Mouse (Mus musculus): ENCODE measurements around the gene Manbal. TPM values are rescaled to one million over a fixed set of nuclear protein-coding genes. Genes with fewer than 3 reads are reported as not detected.

Gene Manbal
- polyA plus RNA-seq, 1 experiment, result 75.9 TPM

GRCm38 (mm10) chr2:157399797-157400196 is 32.4 kb downstream of the Manbal start:
- Histone ChIP-seq H3K4me1 (ENCODE audit: control insufficient read depth, insufficient read depth, low read length) (no peaks in the 10 kb centered on the region), H3K4me3 (ENCODE audit: insufficient read depth, low read depth, low read length) (no peak overlapping the region), H3K27ac (ENCODE audit: insufficient read depth, low read depth, low read length) (no peak overlapping the region), H3K36me3 (ENCODE audit: control insufficient read depth, insufficient read depth, low read length) (no peaks in the 10 kb centered on the region), H3K27me3 (replicated peaks; ENCODE audit: control insufficient read depth, insufficient read depth, low read length) (no peaks in the 10 kb centered on the region)
- WGBS, result 78% methylated on average over 10 of the region's 10 CpGs
- no peak for TF ChIP-seq POLR2A (IDR thresholded peaks at IDR 0.05; ENCODE audit: low read depth, low read length)
- TF ChIP-seq CTCF (conservative IDR thresholded peaks at IDR 0.05; ENCODE audit: insufficient read depth, insufficient read length, low read depth, low read length), result no peak
- DNase-seq, result no peak

DNA sequence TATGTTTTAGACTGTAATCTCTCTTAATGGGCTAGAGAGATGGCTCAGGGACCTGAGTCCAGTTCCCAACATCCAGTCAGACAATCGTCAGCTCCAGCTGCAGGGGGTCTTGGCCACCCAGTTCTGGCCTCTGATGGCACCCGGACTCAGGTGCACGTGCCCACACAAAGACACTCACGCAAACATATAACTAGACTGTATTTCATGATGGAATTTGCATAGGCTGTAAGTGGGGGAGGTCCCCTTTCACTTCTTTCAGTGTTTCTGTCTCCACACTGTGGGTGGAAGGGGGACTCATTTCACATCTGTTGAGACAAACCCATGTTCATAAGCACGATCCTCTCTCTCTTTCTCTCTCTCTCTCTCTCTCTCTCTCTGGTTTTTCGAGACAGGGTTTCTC is 33.1 kb downstream of the Manbal start:
- Histone ChIP-seq H3K36me3 (ENCODE audit: control insufficient read depth, insufficient read depth, low read length) (no peaks in the 10 kb centered on the region), H3K4me1 (ENCODE audit: control insufficient read depth, insufficient read depth, low read length) (no peaks in the 10 kb centered on the region), H3K27ac (ENCODE audit: insufficient read depth, low read depth, low read length) (no peak overlapping the region), H3K4me3 (ENCODE audit: insufficient read depth, low read depth, low read length) (no peak overlapping the region), H3K27me3 (replicated peaks; ENCODE audit: control insufficient read depth, insufficient read depth, low read length) (no peaks in the 10 kb centered on the region)
- TF ChIP-seq POLR2A (IDR thresholded peaks at IDR 0.05; ENCODE audit: low read depth, low read length) (no peak), CTCF (conservative IDR thresholded peaks at IDR 0.05; ENCODE audit: insufficient read depth, insufficient read length, low read depth, low read length) (no peak)
- DNase-seq, result no peak
- 92% methylated on average over 6 of the region's 6 CpGs for WGBS

- no peak overlapping the region for H3K4me3 ChIP-seq (ENCODE audit: insufficient read depth, low read depth, low read length)
- H3K36me3 ChIP-seq (ENCODE audit: control insufficient read depth, insufficient read depth, low read length), result no peaks in the 10 kb centered on the region
- no peak for DNase-seq
- no peak overlapping the region for H3K27ac ChIP-seq (ENCODE audit: insufficient read depth, low read depth, low read length)
- H3K4me1 ChIP-seq (ENCODE audit: control insufficient read depth, insufficient read depth, low read length), result no peaks in the 10 kb centered on the region
- 92% methylated on average over 2 of the region's 2 CpGs for WGBS
- H3K27me3 ChIP-seq (replicated peaks; ENCODE audit: control insufficient read depth, insufficient read depth, low read length), result no peaks in the 10 kb centered on the region
- TF ChIP-seq CTCF (conservative IDR thresholded peaks at IDR 0.05; ENCODE audit: insufficient read depth, insufficient read length, low read depth, low read length), result no peak
- TF ChIP-seq POLR2A (IDR thresholded peaks at IDR 0.05; ENCODE audit: low read depth, low read length), result no peak
These were observed 33.9 kb downstream of the Manbal start for GRCm38 (mm10) chr2:157401261-157401660.

GRCm38 (mm10) chr2:157407596-157407995 is 40.2 kb downstream of the Manbal start:
- Histone ChIP-seq H3K27me3 (replicated peaks; ENCODE audit: control insufficient read depth, insufficient read depth, low read length) (no peaks in the 10 kb centered on the region), H3K4me3 (ENCODE audit: insufficient read depth, low read depth, low read length) (no peak overlapping the region), H3K4me1 (ENCODE audit: control insufficient read depth, insufficient read depth, low read length) (no peaks in the 10 kb centered on the region), H3K36me3 (ENCODE audit: control insufficient read depth, insufficient read depth, low read length) (no peaks in the 10 kb centered on the region), H3K27ac (ENCODE audit: insufficient read depth, low read depth, low read length) (no peak overlapping the region)
- WGBS, result 78% methylated on average over 7 of the region's 7 CpGs
- no peak for TF ChIP-seq CTCF (conservative IDR thresholded peaks at IDR 0.05; ENCODE audit: insufficient read depth, insufficient read length, low read depth, low read length)
- no peak for TF ChIP-seq POLR2A (IDR thresholded peaks at IDR 0.05; ENCODE audit: low read depth, low read length)
- DNase-seq, result peak; percentile 28

DNA sequence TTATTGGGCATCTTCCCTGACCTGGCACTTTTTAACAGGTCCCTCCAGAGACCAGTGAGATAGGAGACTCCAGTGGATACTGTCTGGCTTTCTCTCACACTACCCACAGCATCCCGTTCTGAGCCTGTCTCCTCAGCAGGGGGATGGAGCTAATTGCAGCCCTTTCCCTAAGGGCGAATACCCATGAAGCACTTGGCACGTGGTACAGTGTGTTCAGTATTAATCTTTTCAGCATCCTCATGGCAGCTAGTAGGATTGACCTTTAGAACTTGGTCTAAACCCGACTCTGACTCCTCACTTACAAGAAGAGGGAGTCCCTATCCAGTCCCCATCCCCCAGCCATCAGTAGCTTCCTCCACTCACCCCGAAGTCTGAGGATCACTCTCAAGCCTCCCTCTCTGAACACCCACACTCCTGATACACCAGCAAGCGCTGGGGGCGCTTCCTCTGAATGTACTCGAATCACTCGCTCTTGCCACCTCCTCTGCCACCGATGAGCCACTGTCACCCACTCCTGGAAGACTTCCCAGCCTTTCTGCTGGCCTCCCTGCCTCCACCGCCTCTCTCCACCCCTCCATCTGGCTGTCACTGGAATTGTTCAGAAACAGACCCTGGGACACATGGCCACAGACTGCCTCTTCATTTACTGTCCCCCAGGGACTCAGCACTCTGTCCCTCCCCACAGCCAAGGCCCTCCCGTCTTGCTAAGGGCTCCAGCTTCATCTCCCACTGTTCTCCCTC is 42.6 kb downstream of the Manbal start:
- no peaks in the 10 kb centered on the region for H3K27me3 ChIP-seq (replicated peaks; ENCODE audit: control insufficient read depth, insufficient read depth, low read length)
- no peak for TF ChIP-seq CTCF (conservative IDR thresholded peaks at IDR 0.05; ENCODE audit: insufficient read depth, insufficient read length, low read depth, low read length)
- no peak for TF ChIP-seq POLR2A (IDR thresholded peaks at IDR 0.05; ENCODE audit: low read depth, low read length)
- 64% methylated on average over 12 of the region's 12 CpGs for WGBS

DNA sequence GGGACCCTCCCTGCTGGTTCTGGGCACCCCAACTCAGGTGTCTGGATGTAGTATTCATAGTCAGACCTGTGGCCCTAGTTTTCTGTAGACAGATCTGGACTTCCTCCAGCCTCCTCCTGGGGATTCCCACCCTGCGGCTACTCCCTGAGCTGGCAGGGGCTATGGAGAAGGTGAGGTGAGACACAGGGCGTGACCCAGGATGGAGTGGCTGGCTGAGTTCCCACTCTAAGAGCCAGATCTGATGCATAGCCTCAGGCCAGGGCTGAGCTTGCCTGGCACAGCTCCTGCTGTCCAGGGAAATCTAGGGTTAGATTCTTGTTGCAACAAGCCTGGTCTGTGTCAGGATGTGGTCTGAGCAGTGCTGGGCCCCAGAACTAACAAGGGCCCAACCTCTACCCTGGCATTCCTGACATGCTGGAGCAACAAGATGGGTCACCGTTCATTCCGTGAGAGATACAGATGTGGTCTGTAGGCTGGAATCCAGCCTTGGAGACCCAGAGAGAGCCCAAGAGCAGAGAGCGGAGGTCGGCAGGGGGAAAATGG is 43.8 kb downstream of the Manbal start:
- 81% methylated on average over 6 of the region's 6 CpGs for WGBS
- no peak for DNase-seq
- H3K27me3 ChIP-seq (replicated peaks; ENCODE audit: control insufficient read depth, insufficient read depth, low read length), result no peaks in the 10 kb centered on the region
- H3K36me3 ChIP-seq (ENCODE audit: control insufficient read depth, insufficient read depth, low read length), result no peaks in the 10 kb centered on the region
- H3K27ac ChIP-seq (ENCODE audit: insufficient read depth, low read depth, low read length), result no peak overlapping the region
- no peak overlapping the region for H3K4me3 ChIP-seq (ENCODE audit: insufficient read depth, low read depth, low read length)
- no peaks in the 10 kb centered on the region for H3K4me1 ChIP-seq (ENCODE audit: control insufficient read depth, insufficient read depth, low read length)
- TF ChIP-seq POLR2A (IDR thresholded peaks at IDR 0.05; ENCODE audit: low read depth, low read length), result no peak
- TF ChIP-seq CTCF (conservative IDR thresholded peaks at IDR 0.05; ENCODE audit: insufficient read depth, insufficient read length, low read depth, low read length), result no peak

More for the DNA sequence above, 42.6 kb downstream of the Manbal start:
- Histone ChIP-seq H3K27ac (ENCODE audit: insufficient read depth, low read depth, low read length) (no peak overlapping the region), H3K36me3 (ENCODE audit: control insufficient read depth, insufficient read depth, low read length) (no peaks in the 10 kb centered on the region), H3K4me3 (ENCODE audit: insufficient read depth, low read depth, low read length) (no peak overlapping the region), H3K4me1 (ENCODE audit: control insufficient read depth, insufficient read depth, low read length) (no peaks in the 10 kb centered on the region)
- peak; percentile 55 for DNase-seq

GRCm38 (mm10) chr2:157412497-157412896 is 45.1 kb downstream of the Manbal start:
- no peaks in the 10 kb centered on the region for H3K27me3 ChIP-seq (replicated peaks; ENCODE audit: control insufficient read depth, insufficient read depth, low read length)
- H3K36me3 ChIP-seq (ENCODE audit: control insufficient read depth, insufficient read depth, low read length), result no peaks in the 10 kb centered on the region
- no peaks in the 10 kb centered on the region for H3K4me1 ChIP-seq (ENCODE audit: control insufficient read depth, insufficient read depth, low read length)
- no peak overlapping the region for H3K27ac ChIP-seq (ENCODE audit: insufficient read depth, low read depth, low read length)
- H3K4me3 ChIP-seq (ENCODE audit: insufficient read depth, low read depth, low read length), result no peak overlapping the region
- DNase-seq, result no peak
- no peak for TF ChIP-seq POLR2A (IDR thresholded peaks at IDR 0.05; ENCODE audit: low read depth, low read length)
- no peak for TF ChIP-seq CTCF (conservative IDR thresholded peaks at IDR 0.05; ENCODE audit: insufficient read depth, insufficient read length, low read depth, low read length)
- 65% methylated on average over 7 of the region's 7 CpGs for WGBS

All from kidney, adult 2 months (tissue).